Mouse (Mus musculus) splenic B cell, adult 2 months (primary cell): ENCODE measurements around the gene Mbnl2.
"Not testable (repeated sequence)": the region's sequence is repeated elsewhere in the genome, so short reads cannot be mapped to it uniquely, and the experiment has no call there.

Experiments used
- DNase-seq: peaks from one replicate; pipeline ENCODE4 v3.0.0-alpha.2; 2011; ENCODE audit warnings: low read depth, low spot score
- H3K27me3 ChIP-seq: 2 replicates; pipeline ENCODE4 v1.6.1; 2012; ENCODE audit warnings: mild to moderate bottlenecking, low read length, moderate library complexity, mixed read lengths; ENCODE audit not compliant: control insufficient read depth, poor library complexity, insufficient read depth, severe bottlenecking
- H3K36me3 ChIP-seq: 2 replicates; pipeline ENCODE4 v1.6.1; 2012; ENCODE audit warnings: mild to moderate bottlenecking, low read length, moderate library complexity, mixed read lengths; ENCODE audit not compliant: control insufficient read depth, poor library complexity, insufficient read depth, severe bottlenecking

Gene Mbnl2

DNA sequence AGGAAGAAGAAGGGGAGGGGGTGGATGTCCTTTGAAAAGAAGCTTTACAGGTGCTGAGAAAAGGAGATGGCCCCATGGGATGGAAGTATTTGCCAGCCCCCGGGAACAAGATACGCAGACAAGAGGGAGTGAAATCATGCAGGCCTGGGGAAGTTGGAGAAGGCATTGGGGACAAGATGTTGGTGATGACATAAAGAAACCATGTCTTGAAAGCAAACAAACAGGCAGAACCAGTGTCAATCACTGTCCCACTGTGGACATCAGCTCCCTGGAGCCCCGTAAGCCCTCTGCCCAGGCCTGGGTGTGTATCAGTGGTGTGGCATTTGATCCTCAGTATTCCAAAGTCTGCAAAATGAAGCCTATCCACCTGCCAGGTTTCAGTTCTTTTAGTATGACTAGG is 63.2 kb downstream of the Mbnl2 start:
- H3K27me3 ChIP-seq, result no peaks in the 10 kb centered on the region
- DNase-seq, result no peak
- H3K36me3 ChIP-seq, result peaks cover 2% of the 10 kb centered on the region; the same call in 1 of the 2 replicates

DNA sequence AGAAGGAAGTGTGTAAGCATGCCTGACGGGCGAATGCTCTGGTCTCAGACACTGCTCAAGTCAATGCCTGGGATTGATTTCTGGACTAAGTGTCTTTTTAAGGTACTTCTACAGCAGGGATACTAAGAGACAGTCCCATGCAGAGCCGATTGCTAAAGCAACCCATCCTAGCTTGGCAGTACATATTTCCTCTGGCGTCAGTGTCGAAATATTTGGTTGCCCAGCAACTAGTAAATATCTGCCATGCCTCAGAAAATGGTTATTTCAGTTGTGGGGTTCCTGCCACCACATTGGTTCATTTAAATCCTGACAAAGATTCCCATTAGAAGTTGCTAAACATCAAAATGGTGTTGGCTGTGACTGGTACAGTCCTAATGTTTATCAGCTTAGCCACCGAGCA is 66.4 kb downstream of the Mbnl2 start:
- Histone ChIP-seq H3K27me3 (no peaks in the 10 kb centered on the region), H3K36me3 (peaks cover 2% of the 10 kb centered on the region; the same call in 1 of the 2 replicates)
- DNase-seq, result no peak

DNA sequence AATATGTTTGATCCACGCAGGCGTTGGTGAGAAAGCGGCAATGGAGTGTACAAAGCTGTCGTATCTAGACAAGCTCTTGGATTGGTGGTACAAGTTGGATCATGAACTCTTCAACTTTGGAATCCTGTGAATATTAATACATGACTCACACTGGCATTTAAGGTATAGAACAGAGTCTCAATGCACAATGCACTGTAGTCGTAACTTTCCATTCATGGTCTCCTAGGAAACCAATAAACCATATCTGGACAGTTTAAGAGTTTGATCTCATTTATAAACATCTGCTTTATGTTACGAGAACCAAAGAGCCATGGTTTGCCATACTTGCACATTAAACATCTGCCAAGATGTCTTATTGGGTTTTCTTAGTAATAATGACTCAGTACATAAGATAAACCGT is 66.9 kb downstream of the Mbnl2 start:
- Histone ChIP-seq H3K27me3 (no peaks in the 10 kb centered on the region), H3K36me3 (peaks cover 2% of the 10 kb centered on the region; the same call in 1 of the 2 replicates)
- DNase-seq, result no peak

DNA sequence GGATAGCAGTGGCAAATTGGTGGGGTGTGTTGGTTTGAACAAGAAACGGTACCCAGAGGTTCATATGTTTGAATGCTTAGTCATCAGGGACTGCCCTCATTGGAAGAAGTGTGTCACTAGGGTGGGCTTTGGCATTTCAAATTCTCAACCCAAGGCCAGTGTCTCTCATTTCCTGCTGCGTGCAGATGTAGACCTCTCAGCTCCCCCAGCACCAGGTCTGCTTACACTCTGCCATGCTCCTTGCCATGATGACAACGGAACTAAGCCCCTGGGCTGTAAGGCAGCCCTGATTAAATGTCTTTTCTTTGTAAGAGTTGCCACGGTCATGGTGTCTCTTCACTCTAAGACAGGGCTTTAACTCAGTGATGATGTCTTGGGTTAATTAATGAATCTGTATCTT is 69.2 kb downstream of the Mbnl2 start:
- H3K36me3 ChIP-seq, result peaks cover 2% of the 10 kb centered on the region; the same call in 1 of the 2 replicates
- no peak for DNase-seq
- no peaks in the 10 kb centered on the region for H3K27me3 ChIP-seq

DNA sequence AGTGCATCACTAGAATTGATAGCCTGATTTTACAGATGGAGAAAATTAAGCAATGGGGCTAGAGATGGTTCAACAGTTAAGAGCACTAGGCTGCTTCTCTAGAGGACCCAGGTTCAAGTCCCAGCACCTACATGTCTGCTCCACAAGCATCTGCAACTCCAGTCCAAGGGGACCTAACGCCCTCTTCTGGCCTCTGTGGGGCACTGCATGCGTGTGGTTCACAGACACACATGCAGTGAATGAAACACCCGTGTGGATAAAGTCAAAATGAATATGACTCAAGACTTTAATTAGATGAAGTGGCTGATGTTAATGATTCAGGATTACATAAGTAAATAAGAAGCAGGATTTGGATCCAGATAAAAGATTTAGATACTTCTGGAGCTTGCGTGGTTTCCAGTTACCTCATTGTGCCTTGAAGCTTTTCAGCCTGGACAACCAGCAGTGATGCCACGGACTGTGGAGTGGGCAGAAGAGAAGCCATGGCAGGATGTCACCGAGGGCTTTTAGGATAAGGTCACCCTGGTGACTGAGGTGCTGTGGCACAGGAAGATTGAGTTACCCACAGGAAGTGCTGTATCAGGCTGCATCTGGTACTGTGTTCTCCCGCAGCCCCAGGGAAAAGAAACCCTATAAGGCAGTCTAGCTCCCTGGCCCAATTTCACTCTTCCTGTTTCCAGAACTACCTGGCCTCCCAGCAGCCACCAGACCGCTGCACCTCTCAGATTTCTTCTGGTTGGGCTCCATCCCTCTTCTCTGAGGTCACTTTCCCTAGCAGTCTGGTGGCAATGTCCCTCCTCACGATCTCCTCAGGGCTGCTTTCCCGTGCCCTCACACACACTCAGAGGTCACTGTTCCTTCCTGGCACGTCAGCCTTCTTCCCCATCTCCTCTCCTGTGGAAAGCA is 72.2 kb downstream of the Mbnl2 start:
- no peaks in the 10 kb centered on the region for H3K27me3 ChIP-seq
- DNase-seq, result no peak
- no peaks in the 10 kb centered on the region for H3K36me3 ChIP-seq

DNA sequence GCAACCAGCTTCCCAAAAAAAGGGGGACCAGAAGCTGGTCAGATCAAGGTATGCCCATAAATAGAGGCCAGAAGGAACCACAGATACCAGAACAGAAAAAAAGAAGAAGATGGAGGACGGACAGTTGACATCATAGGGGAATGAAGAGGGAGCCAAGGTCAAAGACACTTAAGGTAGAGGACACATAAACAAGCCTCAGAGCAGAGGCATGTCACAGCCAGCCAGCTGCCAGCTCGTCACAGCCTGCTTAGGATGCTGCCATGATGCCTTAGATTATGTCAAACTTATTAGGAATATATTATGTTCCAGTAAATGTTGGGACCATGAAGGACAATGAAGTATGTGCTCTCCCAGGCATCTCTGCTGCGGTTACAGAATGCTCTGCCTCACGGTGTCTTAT is 73.9 kb downstream of the Mbnl2 start:
- DNase-seq, result no peak
- no peaks in the 10 kb centered on the region for H3K27me3 ChIP-seq
- no peaks in the 10 kb centered on the region for H3K36me3 ChIP-seq

DNA sequence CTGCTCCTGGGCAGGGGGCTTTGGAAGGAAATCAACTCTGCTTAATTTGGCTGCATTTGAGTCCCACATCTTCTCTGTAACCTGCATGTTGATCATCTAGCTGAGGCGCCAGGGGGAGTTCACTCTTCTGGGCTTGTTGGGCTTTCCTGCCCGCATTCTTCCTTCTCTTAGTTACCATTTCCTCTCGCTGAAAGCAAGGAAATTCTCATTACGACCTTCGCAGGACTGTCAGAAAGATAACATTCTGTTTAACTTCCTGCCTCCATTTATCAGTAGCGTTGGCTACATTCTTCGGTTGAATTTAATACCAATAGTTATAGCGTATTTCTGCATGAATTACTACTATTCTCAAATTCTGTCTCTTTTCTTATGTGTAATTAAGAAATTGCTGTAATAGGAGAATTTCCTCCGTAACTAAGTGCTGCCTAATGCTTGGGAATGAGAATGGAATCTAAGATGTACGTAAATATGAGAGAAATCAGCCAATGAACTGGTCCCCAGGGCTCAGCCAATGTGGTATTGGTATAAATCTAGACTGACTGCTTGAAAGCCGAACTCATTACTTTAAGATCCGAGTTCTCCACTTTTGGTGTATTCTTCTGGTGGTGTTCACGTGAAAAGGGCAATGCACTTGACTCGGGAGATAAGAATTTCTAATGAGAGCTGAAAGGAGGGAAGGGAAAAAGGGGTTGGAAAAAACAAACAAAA is 76.8 kb downstream of the Mbnl2 start:
- no peak for DNase-seq
- no peaks in the 10 kb centered on the region for H3K36me3 ChIP-seq
- H3K27me3 ChIP-seq, result no peaks in the 10 kb centered on the region

DNA sequence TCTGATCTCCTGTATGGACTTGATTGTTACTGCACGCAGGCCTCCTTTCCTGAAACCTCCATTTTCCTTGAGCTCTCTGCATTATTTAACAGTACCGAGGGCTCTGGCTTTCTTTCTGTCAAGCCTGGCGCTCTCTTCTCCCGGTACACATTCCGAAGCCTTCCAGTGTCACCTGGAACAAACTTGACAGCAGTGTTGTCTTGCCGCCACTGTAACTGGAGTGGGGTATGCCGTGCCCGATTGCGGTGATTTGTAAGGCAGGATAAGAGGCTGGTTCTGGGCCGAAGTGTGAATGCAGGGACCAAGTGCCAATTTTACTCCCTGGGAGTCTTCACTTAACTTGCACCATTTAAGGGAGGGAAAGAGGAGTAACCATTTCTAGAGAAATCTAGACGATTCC is 77.7 kb downstream of the Mbnl2 start:
- no peak for DNase-seq
- H3K36me3 ChIP-seq, result no peaks in the 10 kb centered on the region
- H3K27me3 ChIP-seq, result no peaks in the 10 kb centered on the region

DNA sequence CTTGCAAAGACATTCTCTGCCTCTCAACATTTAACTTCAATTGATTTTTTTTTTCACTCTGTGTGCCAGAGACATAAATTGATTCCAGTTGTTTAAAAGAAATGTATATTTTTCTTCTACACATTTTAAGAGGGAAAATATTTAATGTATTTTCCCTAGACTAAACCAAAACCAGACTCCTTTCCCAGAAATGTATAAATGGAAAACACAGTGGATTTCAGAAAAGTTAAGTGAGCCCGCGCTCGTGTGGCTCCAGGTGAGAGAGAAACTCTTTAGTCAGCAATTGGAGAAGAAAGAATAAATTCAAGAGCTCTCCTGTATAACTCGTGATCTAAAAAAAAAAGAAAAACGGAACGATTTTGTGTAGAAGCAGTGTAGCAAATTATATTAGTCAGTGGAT is 79.1 kb downstream of the Mbnl2 start:
- Histone ChIP-seq H3K27me3 (no peaks in the 10 kb centered on the region), H3K36me3 (no peaks in the 10 kb centered on the region)
- no peak for DNase-seq

DNA sequence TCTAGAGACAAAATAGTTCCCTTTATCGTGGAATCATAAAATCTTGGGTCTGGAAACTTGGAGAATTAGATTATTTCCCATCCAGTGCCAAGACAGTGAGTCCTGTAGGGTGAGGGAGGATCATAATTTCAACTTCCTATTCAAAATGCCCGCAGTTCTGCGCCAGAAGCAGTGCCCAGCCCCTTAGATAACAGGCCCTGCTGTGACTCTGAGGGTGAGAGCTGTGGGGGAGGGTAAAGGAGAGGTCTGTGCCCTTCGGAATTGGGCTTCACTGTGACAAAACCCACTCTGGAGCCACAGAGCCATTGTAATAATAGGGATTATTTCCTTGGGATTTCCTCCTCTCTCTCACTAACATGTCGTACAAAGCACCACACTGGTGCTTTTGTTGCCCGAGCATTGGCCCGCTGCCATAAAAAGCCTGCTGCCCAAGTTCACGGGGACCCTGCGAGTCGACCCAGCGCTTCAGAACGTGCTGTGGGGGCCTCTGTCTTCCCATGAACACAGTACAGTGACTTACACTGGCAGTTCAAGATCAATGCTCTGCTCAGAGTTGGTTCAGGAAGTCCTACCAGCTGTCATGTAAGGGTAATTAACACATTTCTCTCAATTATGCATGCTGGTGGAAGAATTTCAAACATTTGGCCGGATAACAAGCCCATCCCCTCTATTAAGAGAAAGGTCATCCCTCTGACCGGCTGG is 79.7 kb downstream of the Mbnl2 start:
- no peaks in the 10 kb centered on the region for H3K36me3 ChIP-seq
- DNase-seq, result no peak
- no peaks in the 10 kb centered on the region for H3K27me3 ChIP-seq

DNA sequence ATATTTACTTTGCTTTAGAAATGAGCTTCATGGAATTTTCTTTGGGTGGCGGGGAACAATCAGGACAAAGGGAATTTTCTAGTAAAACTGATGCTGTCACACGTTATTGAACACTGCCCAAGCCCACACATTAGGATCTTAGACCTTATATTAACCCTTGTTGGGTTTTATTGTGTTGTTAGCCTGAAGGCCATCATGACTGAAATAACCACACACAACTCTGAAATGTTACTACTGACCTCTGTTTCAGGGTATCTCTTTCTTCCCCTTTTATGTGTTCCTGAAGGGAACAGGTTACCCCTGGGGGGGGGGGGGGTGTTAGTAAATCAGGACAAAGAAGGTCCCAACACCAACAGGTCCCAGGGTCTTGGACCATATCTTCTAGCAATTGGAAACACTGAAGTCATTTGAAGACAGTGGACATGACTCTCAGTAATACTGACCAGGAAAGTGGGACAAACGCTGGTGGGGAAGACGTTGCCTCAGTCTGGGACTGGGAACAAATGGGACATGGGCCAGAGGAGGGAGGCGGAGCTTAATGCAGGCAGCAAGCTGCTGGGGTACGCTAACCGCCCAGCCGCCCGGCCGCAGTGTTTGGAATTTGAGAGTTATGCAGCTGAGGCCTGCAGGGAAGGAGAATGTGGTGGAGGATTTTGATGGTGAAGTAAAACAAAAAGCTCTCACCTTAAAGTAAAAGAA is 80.4 kb downstream of the Mbnl2 start:
- Histone ChIP-seq H3K27me3 (no peaks in the 10 kb centered on the region), H3K36me3 (no peaks in the 10 kb centered on the region)
- DNase-seq, result no peak

DNA sequence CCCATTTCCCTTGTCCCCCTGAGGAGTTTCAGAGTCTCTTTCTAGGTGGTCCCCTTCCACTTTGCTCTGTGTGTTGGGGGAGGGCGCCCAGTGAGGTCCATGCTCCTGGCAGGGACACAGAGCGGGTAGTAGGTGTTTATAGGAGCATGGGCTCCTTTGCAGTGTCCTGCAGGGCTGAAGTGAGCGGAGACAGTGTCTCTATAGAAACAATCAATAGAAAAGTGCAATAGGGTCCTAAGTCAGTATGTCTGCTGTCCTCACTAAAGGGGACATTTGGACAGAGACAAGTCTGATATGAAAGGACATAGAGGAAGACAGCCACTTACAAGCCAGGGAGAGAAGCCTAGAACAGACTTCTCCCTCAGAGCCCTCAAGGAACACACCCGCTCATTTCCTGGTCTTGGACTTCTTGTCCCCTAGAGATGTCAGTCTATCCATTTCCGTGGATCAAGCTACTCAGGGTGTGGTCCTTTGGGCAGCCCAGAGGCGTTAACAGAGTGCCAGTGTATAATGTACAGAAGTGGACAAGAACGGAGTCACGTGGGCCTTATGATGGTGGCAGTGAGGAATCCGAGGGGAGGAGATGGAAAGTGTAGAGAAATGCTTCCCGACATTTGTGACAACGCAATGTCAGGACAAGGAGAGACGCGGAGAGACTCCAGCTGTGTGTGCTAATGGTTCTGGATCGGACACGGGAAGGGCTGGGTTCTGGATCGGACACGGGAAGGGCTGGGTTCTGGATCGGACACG is 82.0 kb downstream of the Mbnl2 start:
- DNase-seq, result no peak
- Histone ChIP-seq H3K36me3 (no peaks in the 10 kb centered on the region), H3K27me3 (no peaks in the 10 kb centered on the region)

DNA sequence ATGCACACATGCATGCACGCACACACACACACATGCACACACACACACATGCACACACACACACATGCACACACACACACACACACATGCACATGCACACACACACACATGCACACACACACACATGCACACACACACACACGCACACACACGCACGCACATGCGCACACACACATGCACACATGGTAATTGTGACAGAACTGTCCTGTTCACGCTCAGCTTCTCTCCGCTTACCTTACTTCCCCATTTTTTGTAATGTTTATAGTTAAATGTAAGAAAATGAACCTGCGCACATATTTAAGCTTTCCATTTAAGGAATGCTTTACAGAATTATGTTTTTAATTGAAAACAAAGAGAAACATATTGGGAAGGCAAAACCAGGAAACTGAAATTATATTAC is 84.1 kb downstream of the Mbnl2 start:
- H3K36me3 ChIP-seq, H3K27me3 ChIP-seq: not testable (repeated sequence)
- DNase-seq, result peak; percentile 69

DNA sequence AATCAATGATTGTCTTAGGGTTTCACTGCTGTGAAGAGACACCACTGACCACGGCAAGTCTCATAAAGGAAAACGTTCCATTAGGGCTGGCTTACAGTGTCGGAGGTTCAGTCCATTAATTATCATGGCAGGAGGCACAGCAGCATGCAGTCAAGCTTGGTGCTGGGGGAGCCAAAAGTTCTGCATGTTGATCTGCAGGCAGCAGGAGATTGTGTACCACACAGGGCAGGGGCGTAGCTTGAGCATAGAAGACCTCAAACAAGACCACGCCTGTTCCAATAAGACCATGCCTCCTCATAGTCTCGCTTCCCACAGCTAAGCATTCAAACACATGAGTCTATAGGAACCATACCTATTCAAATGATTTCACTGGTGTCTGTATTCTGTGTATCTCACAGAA is 85.7 kb downstream of the Mbnl2 start:
- 0 out of 2 replicates have a peak, but pooled peaks cover 2% of the 10 kb centered on the region for H3K36me3 ChIP-seq
- DNase-seq, result no peak
- H3K27me3 ChIP-seq, result no peaks in the 10 kb centered on the region
